Mouse (Mus musculus): ENCODE results near the gene Med12l.

Med12l gene

DNA sequence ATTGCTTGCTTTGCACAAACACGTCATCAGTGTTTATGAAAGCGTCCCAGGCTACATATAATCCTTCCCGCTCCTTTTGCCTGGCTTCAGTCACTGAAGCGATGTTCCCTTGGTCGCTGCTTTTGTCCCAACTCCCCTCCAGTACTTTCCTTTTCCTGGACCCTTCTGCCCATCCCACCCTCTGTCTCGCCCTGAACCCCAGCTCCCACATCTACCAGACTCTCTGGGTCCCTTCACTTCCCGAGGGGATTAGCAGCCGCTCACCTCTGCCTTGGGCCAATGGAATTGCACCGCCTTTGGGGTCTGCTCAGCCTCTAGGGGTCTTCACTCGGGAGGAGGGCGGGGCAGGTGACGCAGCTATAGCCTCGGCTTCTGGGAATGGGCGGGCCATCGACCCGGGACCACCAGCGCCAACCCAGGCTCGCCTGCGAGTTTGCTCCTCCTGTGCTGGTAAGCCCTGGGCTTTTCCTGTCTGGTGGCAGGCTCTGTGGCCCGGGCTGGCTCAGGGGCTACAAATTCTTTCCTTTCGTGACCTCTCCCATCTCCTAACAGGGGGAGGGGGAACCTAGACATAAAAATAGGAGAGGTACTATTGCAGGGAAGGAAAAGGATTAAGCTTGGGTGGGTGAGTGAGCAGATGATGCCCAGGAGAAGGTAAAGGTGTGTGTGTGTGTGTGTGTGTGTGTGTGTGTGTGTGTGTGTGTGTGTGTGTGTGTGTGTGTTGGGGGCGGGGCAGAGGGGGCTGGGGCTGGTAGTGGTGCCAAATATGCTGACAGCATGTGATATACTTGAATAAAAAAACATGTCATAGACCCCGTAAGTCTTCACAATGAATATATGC lies 338.7 kb downstream of the Med12l start, which contains the start of gene Igsf10:
Gene Igsf10, minus strand, starts transcription at position 330 of the 841 bp plus-strand sequence.
- DNase-seq, result peak; percentile 91

DNA sequence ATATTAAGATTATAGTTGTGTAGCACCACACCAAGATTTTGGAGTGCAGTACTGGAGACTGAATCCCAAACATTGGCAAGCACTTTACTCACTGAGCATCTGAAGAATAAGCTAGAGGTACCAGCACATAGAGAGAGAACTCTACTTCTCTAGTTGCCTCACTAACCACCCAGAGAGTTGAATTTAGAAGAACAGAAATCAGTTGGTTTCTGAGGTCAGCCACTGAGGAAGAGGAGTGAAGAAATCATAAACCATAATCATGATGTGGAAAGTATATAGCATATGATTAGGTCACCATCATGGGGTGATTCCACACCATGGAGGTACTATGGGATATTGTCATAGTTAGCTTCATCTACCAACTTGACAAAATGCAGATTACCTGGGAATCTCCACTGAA lies 346.1 kb downstream of the Med12l start:
- DNase-seq, result no peak

DNA sequence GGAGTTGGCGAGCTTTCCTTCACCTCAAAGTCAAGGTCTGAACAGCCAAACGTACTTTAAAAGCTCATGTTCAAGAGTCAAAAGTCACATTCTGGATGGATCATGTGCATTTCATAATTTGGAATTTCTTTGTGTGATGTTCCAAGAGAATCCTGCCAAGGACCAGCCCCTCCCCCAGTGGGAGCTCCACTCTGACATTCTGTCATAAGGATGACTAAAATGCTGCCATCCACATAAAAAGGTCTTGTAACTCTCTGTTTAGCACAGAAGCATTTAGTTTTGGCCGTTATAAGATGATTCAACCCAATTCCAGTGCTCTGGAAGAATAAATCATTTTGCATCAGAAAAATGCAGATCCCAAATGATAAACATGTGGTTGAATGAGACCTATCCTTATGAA lies 348.5 kb downstream of the Med12l start:
- no peak for DNase-seq

DNA sequence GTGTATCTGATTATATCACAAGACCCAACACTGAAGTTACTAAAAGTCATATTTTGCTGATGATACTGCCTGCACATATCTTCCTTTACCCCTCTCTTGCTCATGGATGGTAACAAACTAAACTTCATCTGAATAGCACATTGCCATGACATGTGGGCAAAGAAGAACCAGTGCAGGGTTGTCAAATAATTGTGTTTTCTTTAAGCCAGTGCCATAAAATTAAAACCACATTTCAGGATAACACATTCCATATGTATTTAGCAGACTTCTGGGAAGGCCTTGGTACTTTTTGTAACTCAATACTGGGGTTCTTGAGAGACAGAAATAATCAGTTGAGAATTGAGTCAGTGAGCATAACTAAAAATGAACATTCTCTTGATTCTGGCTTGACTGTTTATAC lies 354.5 kb downstream of the Med12l start:
- peak; percentile 50 for DNase-seq

DNA sequence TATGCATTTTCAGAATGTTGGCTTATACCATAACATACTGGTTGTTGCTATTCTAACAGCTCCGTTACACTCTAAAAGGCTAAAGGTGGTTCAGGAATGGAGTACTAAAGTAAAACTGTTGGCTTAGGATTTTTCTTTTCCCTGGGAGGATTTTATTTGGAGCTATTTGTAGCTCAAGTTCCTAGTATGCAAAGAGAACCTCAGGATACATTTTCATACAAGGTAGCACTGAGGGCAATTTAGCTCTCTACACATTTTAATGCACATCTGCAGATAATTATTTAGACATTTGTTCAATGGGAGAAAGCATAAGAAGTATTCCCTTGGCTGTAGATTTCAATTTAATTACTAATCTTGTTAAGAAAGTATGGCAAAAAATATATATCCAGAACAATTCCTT lies 356.3 kb downstream of the Med12l start:
- no peak for DNase-seq
